Mouse (Mus musculus) liver, embryonic 14.5 days (tissue): ENCODE data around the gene Traf1. TPM values are rescaled to one million over a fixed set of nuclear protein-coding genes. Genes with fewer than 3 reads are reported as not detected.

Source experiments
- ATAC-seq: fragments of 200-750 bp; cut with Nextera tagmentation; 2 replicates; pipeline ENCODE4 v1.8.0; 2017; ENCODE audit warnings: moderate number of reproducible peaks, mild to moderate bottlenecking, moderate library complexity; ENCODE audit not compliant: insufficient read depth
- DNase-seq, 3 experiments: peaks; one replicate each; pipeline ENCODE4 v3.0.0-alpha.2; 2012 to 2013; ENCODE audit warnings: low read depth in 3 of 3, low spot score in 3 of 3
- H3K27ac ChIP-seq: fragments of 300-500 bp; sonication (generic); 2 replicates; pipeline ENCODE4 v1.5.1; 2014; ENCODE audit warnings: moderate library complexity, mild to moderate bottlenecking, control low read depth, inconsistent platforms
- H3K27me3 ChIP-seq: fragments of 300-500 bp; sonication (generic); 2 replicates; pipeline ENCODE4 v1.6.1; 2014; ENCODE audit warnings: mild to moderate bottlenecking, low read length, moderate library complexity; ENCODE audit not compliant: control insufficient read depth, insufficient read depth
- H3K36me3 ChIP-seq: fragments of 300-500 bp; sonication (generic); replicated peaks from 2 replicates; pipeline ENCODE4 v1.6.1; 2014; ENCODE audit warnings: low read depth; ENCODE audit not compliant: control insufficient read depth, insufficient read depth
- H3K4me1 ChIP-seq, 2 experiments: fragments of 200-500 bp in 1 of 2; fragments of 300-500 bp in 1 of 2; sonication (generic) in 1 of 2; replicated peaks; 2 replicates each; pipeline ENCODE4 v1.6.1; 2012 to 2014; ENCODE audit warnings: antibody characterized with exemption in 1 of 2, inconsistent platforms in 1 of 2, low read length in 1 of 2; ENCODE audit not compliant: control insufficient read depth in 2 of 2, insufficient read depth in 2 of 2
- H3K4me2 ChIP-seq: fragments of 300-500 bp; sonication (generic); 2 replicates; pipeline ENCODE4 v1.6.1; 2014; ENCODE audit warnings: low read depth, mild to moderate bottlenecking, control low read depth, moderate library complexity
- H3K4me3 ChIP-seq, 2 experiments: fragments of 200-500 bp in 1 of 2; fragments of 300-500 bp in 1 of 2; sonication (generic) in 1 of 2; 2 replicates each; pipeline ENCODE4 v1.5.1; 2012 to 2014; ENCODE audit warnings: low read depth in 2 of 2, low read length in 2 of 2, mild to moderate bottlenecking in 2 of 2, control low read depth in 1 of 2, inconsistent platforms in 1 of 2, moderate library complexity in 1 of 2; ENCODE audit not compliant: insufficient read depth in 1 of 2
- H3K9ac ChIP-seq: fragments of 300-500 bp; sonication (generic); replicated peaks from 2 replicates; pipeline ENCODE4 v1.6.1; 2014; ENCODE audit warnings: mild to moderate bottlenecking, control low read depth, moderate library complexity
- H3K9me3 ChIP-seq: fragments of 300-500 bp; sonication (generic); 2 replicates; pipeline ENCODE4 v1.6.1; 2016; ENCODE audit warnings: low read length, mixed read lengths; ENCODE audit not compliant: control insufficient read depth
- CTCF ChIP-seq: IDR thresholded peaks from 2 replicates; pipeline ENCODE4 v1.5.1; 2016; ENCODE audit warnings: antibody characterized with exemption, low read depth, control low read depth
- EP300 ChIP-seq: IDR thresholded peaks from 2 replicates; pipeline ENCODE4 v1.6.1; 2016; ENCODE audit warnings: antibody characterized with exemption, low read depth
- WGBS: fragments of 180-500 bp; shearing (Covaris S2); extraction: QIAGEN DNeasy Blood & Tissue Kit; methylation state at CpG from one replicate; pipeline ENCODE4 v1.1.7; 2014; ENCODE audit not compliant: insufficient replicate concordance; 5-methylcytosine and 5-hydroxymethylcytosine counted together
- polyA plus RNA-seq, 2 experiments: library from polyadenylated mRNA; depleted of rRNA in 1 of 2; stranded (reverse) in 1 of 2; unstranded in 1 of 2; fragments of >200 nt; fragmentation: Nextera tagmentation in 1 of 2; extraction: Ambion mirVana in 1 of 2; gene quantifications; 2 replicates each; pipeline versions ENCODE4 v1.2.1 to v1.2.3; 2012 to 2014

Traf1 gene
- polyA plus RNA-seq, 2 experiments: 0.07 TPM; not detected in 1

DNA sequence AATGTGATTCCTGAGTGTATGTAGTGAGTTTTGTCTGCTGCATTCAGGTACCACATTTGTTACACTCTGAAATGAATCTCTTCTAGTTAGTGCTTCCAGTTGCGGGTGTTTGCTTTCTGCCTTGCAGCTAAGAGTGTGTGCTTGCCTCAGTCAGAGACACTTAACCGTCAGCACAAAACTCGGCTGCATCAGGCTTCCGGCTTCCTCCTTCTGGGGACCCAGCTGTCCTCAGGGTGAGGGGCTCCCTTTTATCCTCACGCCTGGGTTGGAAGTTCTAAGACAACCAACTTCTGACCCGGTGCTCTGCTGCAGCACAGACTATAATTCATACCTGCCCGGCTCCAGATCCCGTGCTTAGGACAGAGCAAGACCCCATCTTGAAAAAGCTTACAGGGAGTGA lies 11.5 kb upstream of the Traf1 start:
- Histone ChIP-seq H3K9me3 (no peaks in the 10 kb centered on the region), H3K27ac (no peak overlapping the region), H3K9ac (no peak overlapping the region), H3K4me1 (peaks cover 0 to 9% of the 10 kb centered on the region in 2 experiments; a peak in 2 of 4 replicates), H3K27me3 (no peaks in the 10 kb centered on the region), H3K4me2 (no peak overlapping the region), H3K36me3 (no peaks in the 10 kb centered on the region), H3K4me3 (no peak overlapping the region)
- ATAC-seq (no peak), DNase-seq (no peak)
- 61% methylated on average over 8 of the region's 8 CpGs for whole genome bisulfite sequencing
- TF ChIP-seq CTCF (no peak), EP300 (no peak)

- H3K4me2 ChIP-seq: no peak overlapping the region
- ATAC-seq (no peak), DNase-seq (no peak)
- WGBS: 59% methylated on average over 11 of the region's 11 CpGs
- no peak for TF ChIP-seq CTCF
- TF ChIP-seq EP300: no peak
- no peak overlapping the region for H3K27ac ChIP-seq
- H3K9ac ChIP-seq: no peak overlapping the region
- H3K27me3 ChIP-seq: no peaks in the 10 kb centered on the region
- no peaks in the 10 kb centered on the region for H3K4me1 ChIP-seq
- no peaks in the 10 kb centered on the region for H3K36me3 ChIP-seq
- H3K9me3 ChIP-seq: no peaks in the 10 kb centered on the region
- no peak overlapping the region for H3K4me3 ChIP-seq
These were observed 9.7 kb upstream of the Traf1 start for GRCm38 (mm10) chr2:34971080-34971888.

DNA sequence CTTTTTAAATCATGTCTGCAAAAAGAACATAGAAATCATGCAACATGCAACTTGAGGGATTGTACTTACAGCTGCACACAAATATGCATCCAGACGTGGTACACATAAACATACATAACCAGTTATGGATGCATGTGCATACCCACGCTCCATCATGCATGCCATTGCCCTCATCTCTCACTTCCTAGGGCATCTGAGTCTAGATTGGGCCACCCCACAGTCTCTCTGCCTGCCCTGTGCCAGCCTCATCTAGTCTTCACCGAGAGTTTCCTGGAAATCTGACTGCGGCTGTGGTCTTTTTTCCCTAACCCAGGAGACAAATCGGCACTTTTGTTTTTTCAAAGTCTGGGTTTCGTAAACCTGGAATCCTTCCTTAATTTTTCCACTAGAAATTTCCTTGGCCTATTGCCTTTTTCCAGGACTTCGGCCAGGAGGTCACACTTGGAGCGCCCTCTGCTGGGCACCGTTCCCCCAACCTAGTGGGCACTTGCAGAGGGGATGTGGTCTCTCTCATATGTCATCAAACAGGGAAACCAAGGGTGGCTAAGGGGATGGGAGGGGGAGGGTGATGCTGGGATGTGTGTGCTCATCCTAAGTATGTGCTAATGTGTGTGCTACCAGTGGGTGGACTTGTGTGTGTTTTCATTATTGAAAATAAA lies 8.6 kb upstream of the Traf1 start:
- no peak overlapping the region for H3K9ac ChIP-seq
- H3K4me1 ChIP-seq: peaks cover 2 to 8% of the 10 kb centered on the region in 2 experiments; a peak in 2 of 4 replicates
- ATAC-seq: no peak
- no peaks in the 10 kb centered on the region for H3K9me3 ChIP-seq
- TF ChIP-seq EP300 (no peak), CTCF (peak; percentile 88)
- no peak overlapping the region for H3K27ac ChIP-seq
- DNase-seq: no peak
- no peaks in the 10 kb centered on the region for H3K36me3 ChIP-seq
- H3K4me3 ChIP-seq: no peak overlapping the region
- 26% methylated on average over 9 of the region's 9 CpGs for WGBS
- no peak overlapping the region for H3K4me2 ChIP-seq
- H3K27me3 ChIP-seq: no peaks in the 10 kb centered on the region

DNA sequence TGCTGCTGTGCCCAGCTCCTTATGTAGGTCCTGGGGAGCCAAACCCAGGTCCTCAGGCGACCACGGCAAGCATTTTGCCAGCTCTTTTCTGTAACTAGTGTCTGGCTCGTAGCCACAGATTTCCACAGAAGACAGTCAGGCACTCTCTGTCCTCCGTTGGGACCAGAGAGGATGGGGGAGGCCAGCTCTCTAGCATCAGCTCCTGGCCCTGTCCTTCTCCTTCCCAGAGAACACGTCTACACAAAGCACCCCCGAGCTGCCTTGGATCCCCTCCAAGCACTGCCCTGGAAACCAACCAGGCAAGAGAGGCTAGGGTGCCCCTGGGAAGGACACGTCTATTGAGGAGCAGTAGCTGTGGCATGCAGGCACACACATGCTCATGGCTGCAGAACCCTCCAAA lies 7.6 kb upstream of the Traf1 start:
- H3K4me2 ChIP-seq: no peak overlapping the region
- no peak for DNase-seq
- H3K27ac ChIP-seq: no peak overlapping the region
- no peak for ATAC-seq
- H3K27me3 ChIP-seq: no peaks in the 10 kb centered on the region
- no peaks in the 10 kb centered on the region for H3K9me3 ChIP-seq
- peaks cover 2 to 8% of the 10 kb centered on the region in 2 experiments; a peak in 2 of 4 replicates for H3K4me1 ChIP-seq
- H3K4me3 ChIP-seq: no peak overlapping the region
- 60% methylated on average over 7 of the region's 7 CpGs for WGBS
- no peaks in the 10 kb centered on the region for H3K36me3 ChIP-seq
- no peak overlapping the region for H3K9ac ChIP-seq
- TF ChIP-seq EP300: no peak
- no peak for TF ChIP-seq CTCF

GRCm38 (mm10) chr2:34966243-34966934 lies 4.8 kb upstream of the Traf1 start:
- H3K4me2 ChIP-seq: no peak overlapping the region
- no peak for TF ChIP-seq EP300
- no peak for TF ChIP-seq CTCF
- ATAC-seq (no peak), DNase-seq (no peak)
- H3K36me3 ChIP-seq: no peaks in the 10 kb centered on the region
- H3K4me3 ChIP-seq: no peak overlapping the region
- WGBS: 61% methylated on average over 8 of the region's 8 CpGs
- H3K27me3 ChIP-seq: no peaks in the 10 kb centered on the region
- no peak overlapping the region for H3K27ac ChIP-seq
- H3K4me1 ChIP-seq: peaks cover 2 to 11% of the 10 kb centered on the region in 2 experiments; a peak in 2 of 4 replicates
- H3K9me3 ChIP-seq: no peaks in the 10 kb centered on the region
- H3K9ac ChIP-seq: no peak overlapping the region
